Mouse (Mus musculus) forebrain, embryonic 14.5 days (tissue): ENCODE measurements around the gene Scgb2b26. TPM values are rescaled to one million over a fixed set of nuclear protein-coding genes. Genes with fewer than 3 reads are reported as not detected.
"Not testable (repeated sequence)": the region's sequence is repeated elsewhere in the genome, so short reads cannot be mapped to it uniquely, and the experiment has no call there.

Source experiments
- ATAC-seq: fragments of 200-750 bp; cut with Nextera tagmentation; 2 replicates; pipeline ENCODE4 v1.8.0; 2017; ENCODE audit warnings: mild to moderate bottlenecking, moderate library complexity
- DNase-seq: peaks from one replicate; pipeline ENCODE4 v3.0.0-alpha.2; 2015; ENCODE audit warnings: low spot score
- H3K27ac ChIP-seq: fragments of 300-500 bp; sonication (generic); 2 replicates; pipeline ENCODE4 v1.5.1; 2014; ENCODE audit warnings: low read depth, mild to moderate bottlenecking, control low read depth, low read length, moderate library complexity
- H3K27me3 ChIP-seq: fragments of 300-500 bp; sonication (generic); replicated peaks from 2 replicates; pipeline ENCODE4 v1.6.1; 2014; ENCODE audit warnings: low read length, control low read depth, mixed read lengths; ENCODE audit not compliant: control insufficient read depth, insufficient read depth
- H3K36me3 ChIP-seq: fragments of 300-500 bp; sonication (generic); 2 replicates; pipeline ENCODE4 v1.6.1; 2014; ENCODE audit warnings: low read length, control low read depth; ENCODE audit not compliant: control insufficient read depth, insufficient read depth
- H3K4me1 ChIP-seq: fragments of 300-500 bp; sonication (generic); 2 replicates; pipeline ENCODE4 v1.6.1; 2014; ENCODE audit warnings: antibody characterized with exemption, low read length, control low read depth; ENCODE audit not compliant: control insufficient read depth, insufficient read depth
- H3K4me2 ChIP-seq: fragments of 300-500 bp; sonication (generic); 2 replicates; pipeline ENCODE4 v1.6.1; 2014; ENCODE audit warnings: mild to moderate bottlenecking, control low read depth, low read length
- H3K4me3 ChIP-seq: fragments of 300-500 bp; sonication (generic); 2 replicates; pipeline ENCODE4 v1.5.1; 2014; ENCODE audit warnings: low read depth, low read length, control low read depth
- H3K9ac ChIP-seq: fragments of 300-500 bp; sonication (generic); 2 replicates; pipeline ENCODE4 v1.6.1; 2014; ENCODE audit warnings: mild to moderate bottlenecking, low read length, control low read depth, moderate library complexity
- H3K9me3 ChIP-seq: fragments of 300-500 bp; sonication (generic); replicated peaks from 2 replicates; pipeline ENCODE4 v1.6.1; 2016; ENCODE audit warnings: low read length, control low read depth, mixed read lengths; ENCODE audit not compliant: control insufficient read depth
- WGBS: fragments of 180-500 bp; shearing (Covaris S2); extraction: QIAGEN DNeasy Blood & Tissue Kit; methylation state at CpG from one replicate; pipeline ENCODE4 v1.1.7; 2014; 5-methylcytosine and 5-hydroxymethylcytosine counted together
- polyA plus RNA-seq: library from polyadenylated mRNA; unstranded; fragments of >200 nt; fragmentation: Nextera tagmentation; extraction: Ambion mirVana; gene quantifications from 2 replicates; pipeline ENCODE4 v1.2.1, GENCODE M21; 2014

The Scgb2b26 gene
- polyA plus RNA-seq = not detected in 2 replicates

DNA sequence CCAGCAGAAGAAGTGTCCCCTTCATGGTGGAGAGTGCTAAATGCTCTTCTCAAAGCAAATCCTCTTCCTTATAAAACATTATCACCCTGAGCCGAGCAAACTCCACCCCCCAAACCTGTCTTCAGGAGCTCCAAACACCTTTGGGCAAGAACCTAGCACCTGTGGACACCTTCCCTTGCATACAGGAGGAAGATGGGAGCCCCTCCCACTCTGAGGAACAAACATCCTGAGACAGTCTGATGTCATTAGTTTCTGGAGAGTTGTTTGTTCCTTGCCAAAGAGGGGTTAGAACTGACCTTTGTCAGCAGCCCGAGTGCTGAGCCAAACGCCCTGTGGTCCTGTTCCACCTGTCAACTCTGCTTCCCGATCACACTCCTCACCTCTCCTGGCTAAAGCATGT, at the start of gene Scgb2b26:
Scgb2b26 (minus strand) TSS at position 101 of the 400 bp plus-strand sequence.
- Histone ChIP-seq H3K9me3 (peaks cover 14% of the 10 kb centered on the region), H3K27me3 (no peaks in the 10 kb centered on the region), H3K4me3 (no peak within 1 kb of the TSS), H3K27ac (no peak within 1 kb of the TSS), H3K36me3 (no peaks in the 10 kb centered on the region), H3K4me2 (no peak within 1 kb of the TSS), H3K9ac (no peak within 1 kb of the TSS), H3K4me1 (no peaks in the 10 kb centered on the region)
- 89% methylated on average over 4 of the region's 4 CpGs for WGBS
- DNase-seq (no peak), ATAC-seq (no peak)

DNA sequence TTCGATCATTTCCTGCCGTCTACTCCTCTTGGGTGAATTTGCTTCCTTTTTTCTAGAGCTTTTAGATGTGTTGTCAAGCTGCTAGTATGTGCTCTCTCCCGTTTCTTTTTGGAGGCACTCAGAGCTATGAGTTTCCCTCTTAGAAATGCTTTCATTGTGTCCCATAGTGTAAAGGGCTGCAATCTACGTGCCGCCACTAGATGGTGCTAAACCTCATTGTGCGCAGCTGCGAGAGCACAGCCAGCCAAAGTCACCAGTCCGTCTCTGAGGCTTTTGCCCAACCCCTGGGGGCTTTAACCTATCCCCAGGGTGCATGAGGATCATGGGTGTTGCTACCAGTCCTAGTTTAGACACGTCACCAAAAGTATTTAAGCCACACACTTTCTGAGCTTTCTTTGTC, 37.4 kb upstream of the Scgb2b26 start:
- WGBS = 26% methylated on average over 8 of the region's 9 CpGs
- not testable (repeated sequence) for H3K9ac ChIP-seq, H3K4me3 ChIP-seq, H3K4me2 ChIP-seq, DNase-seq, H3K36me3 ChIP-seq, H3K4me1 ChIP-seq, ATAC-seq, H3K27ac ChIP-seq, H3K9me3 ChIP-seq, H3K27me3 ChIP-seq

GRCm38 (mm10) chr7:33902982-33903381, 41.9 kb downstream of the Scgb2b26 start:
- Histone ChIP-seq H3K4me3 (no peak overlapping the region), H3K27ac (no peak overlapping the region), H3K4me2 (no peak overlapping the region), H3K4me1 (no peaks in the 10 kb centered on the region), H3K9me3 (peaks cover 18% of the 10 kb centered on the region; the same call in 1 of the 2 replicates), H3K9ac (no peak overlapping the region), H3K27me3 (no peaks in the 10 kb centered on the region), H3K36me3 (no peaks in the 10 kb centered on the region)
- ATAC-seq = no peak
- no peak for DNase-seq

DNA sequence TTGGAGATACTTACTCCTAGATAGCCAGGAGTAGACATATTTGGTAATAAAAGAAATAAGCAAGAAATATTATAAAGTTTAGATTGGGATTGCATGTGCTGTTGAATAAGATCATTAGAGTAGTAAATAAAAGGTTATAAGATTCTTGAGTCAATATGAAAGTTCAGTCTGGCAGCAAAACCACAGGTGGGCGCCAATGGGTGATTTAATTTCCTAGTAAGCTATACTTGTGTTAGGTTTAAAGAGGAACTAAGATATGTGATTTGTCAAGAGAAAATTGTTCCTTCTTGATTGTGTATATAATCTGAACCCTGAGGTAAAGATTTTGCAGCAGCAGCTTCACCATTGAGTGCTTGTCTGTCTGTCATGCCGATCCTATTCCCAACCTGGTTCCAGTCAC, 44.0 kb downstream of the Scgb2b26 start:
- WGBS = 84% methylated on average over 2 of the region's 2 CpGs
- no peak for ATAC-seq
- no peak for DNase-seq
- Histone ChIP-seq H3K4me1 (no peaks in the 10 kb centered on the region), H3K27me3 (no peaks in the 10 kb centered on the region), H3K9ac (no peak overlapping the region), H3K9me3 (peaks cover 28% of the 10 kb centered on the region; the same call in 1 of the 2 replicates), H3K36me3 (no peaks in the 10 kb centered on the region), H3K4me3 (no peak overlapping the region), H3K27ac (no peak overlapping the region), H3K4me2 (no peak overlapping the region)

- Histone ChIP-seq H3K9ac (no peak overlapping the region), H3K4me2 (no peak overlapping the region), H3K36me3 (no peaks in the 10 kb centered on the region), H3K27ac (no peak overlapping the region), H3K27me3 (no peaks in the 10 kb centered on the region), H3K4me3 (no peak overlapping the region), H3K4me1 (no peaks in the 10 kb centered on the region), H3K9me3 (peaks cover 32% of the 10 kb centered on the region; the same call in 1 of the 2 replicates)
- WGBS = 57% methylated on average over 2 of the region's 2 CpGs
- ATAC-seq (no peak), DNase-seq (no peak)
Measured at GRCm38 (mm10) chr7:33900007-33900406, 44.8 kb downstream of the Scgb2b26 start.

Other genes starting within 250 kb of the Scgb2b26 start
- not detected in 2 replicates for gene Scgb2b24, start 205.7 kb downstream of the Scgb2b26 start, polyA plus RNA-seq
- not detected in 2 replicates for gene Scgb1b24, start 201.2 kb downstream of the Scgb2b26 start, polyA plus RNA-seq
- not detected in 2 replicates for gene Scgb2b27, start 68.9 kb upstream of the Scgb2b26 start, polyA plus RNA-seq
- not detected in 2 replicates for gene Scgb1b27, start 76.4 kb upstream of the Scgb2b26 start, polyA plus RNA-seq
- gene Scgb1b30, start 150.4 kb upstream of the Scgb2b26 start, polyA plus RNA-seq = not detected in 2 replicates
- gene Wtip, start 188.2 kb upstream of the Scgb2b26 start, polyA plus RNA-seq = 3.3 and 4.2 TPM in 2 replicates
- 199 and 213 TPM in 2 replicates for gene Uba2, start 224.6 kb upstream of the Scgb2b26 start, polyA plus RNA-seq